Mouse (Mus musculus) neural tube, postnatal 0 days (tissue): Measurements from ENCODE around the gene 4930404N11Rik. TPM values are rescaled to one million over a fixed set of nuclear protein-coding genes. Genes with fewer than 3 reads are reported as not detected.

Source experiments
- microRNA-seq: library from miRNA; unstranded; fragments of <30 nt; microRNA quantifications from one replicate; pipeline ENCODE4, GENCODE M21; 2016
- polyA plus RNA-seq: library from polyadenylated mRNA; unstranded; fragments of >200 nt; fragmentation: Nextera tagmentation; extraction: Ambion mirVana; gene quantifications from 2 replicates; pipeline ENCODE4 v1.2.1, GENCODE M21; 2015

The 4930404N11Rik gene
- 0.60 and 0.76 TPM in 2 replicates for polyA plus RNA-seq

DNA sequence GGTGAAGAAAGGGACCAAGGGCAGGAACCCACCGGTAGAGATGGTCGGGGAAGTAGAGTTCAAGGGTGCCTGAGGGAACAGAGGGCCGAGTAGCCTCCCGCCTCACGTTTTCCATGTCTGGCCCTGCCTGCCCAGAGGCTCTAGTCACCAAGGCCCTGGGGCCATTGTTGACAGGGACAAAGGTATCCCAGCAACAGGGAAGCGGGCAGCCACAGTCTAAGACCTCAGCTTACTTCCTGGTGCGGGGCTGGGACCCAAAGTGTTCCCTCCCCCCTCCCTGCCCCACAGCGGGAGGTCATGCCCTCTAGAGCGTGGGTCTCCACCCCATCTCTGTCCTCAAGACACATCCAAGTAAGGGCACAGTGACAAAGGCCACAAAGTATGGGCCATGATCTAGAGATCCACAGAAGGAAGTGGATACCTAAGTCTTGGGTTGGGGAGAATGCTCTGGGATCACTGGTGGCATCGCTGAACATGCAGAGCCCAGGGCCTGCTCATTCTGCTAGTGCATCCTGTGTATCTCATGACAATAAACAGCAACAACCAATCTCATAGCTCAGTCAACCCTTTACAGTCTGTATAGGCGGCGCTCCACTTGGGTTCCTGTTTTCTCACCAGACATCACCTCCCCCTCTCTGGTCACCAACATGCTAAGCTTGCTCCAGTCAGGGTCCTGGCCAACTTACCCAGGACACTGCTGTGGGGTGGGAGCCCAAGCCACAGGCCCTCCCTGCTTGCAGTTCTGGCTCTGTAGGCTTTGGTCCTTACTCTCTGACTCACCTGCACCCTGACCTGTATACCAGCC is at the start of gene 4930404N11Rik:
Gene 4930404N11Rik (minus strand): TSS at position 145 of the 805 bp plus-strand sequence.

DNA sequence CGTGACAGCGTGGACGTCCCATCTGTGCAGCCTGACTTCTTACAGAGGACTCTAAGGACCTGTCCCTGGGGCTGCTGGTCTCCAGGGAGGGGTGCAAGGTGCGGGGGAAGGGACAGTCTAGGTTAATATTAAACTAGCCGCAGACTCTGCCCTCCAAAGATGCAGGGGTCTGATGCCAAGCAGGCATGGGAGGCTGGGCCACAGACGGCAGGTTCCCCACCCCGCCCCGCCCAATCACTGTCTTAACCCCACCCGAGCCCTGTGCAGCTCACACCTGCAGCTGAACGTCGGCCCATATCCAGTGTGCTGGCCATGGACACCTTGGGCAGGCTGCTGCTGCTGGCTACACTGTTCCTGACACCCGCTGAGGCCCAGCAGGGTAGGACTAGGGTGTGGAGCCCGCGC is 27.2 kb upstream of the 4930404N11Rik start, which contains the start of gene Smim24:
Gene Smim24 (plus strand): TSS at position 271 of the 405 bp plus-strand sequence.

DNA sequence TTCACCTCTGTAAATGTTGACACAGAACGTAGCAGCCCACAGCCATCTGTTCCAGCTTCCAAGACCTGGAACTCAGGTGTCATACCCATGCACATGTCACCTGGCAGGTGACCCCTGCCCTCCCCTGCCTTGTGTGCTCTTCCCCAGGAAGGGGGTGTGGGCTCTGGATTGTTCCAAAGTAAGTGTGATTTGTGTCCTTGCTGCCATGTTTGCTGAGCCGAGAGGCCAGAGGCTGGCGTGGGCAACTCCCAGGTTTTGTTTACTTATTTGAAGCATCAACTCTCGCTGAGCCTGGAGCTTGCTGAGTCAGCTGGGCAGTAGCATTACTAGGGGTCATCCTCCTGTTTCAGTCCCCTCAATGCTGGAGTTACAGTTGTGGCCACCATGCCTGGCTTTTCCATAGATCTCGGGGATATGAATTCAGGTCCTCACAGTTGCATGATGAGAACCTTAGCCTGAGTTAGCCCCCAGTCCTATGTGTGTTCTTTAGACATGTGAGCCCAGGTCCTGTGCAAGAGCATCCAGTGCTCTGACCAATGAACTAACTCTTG is 23.0 kb upstream of the 4930404N11Rik start, which contains the start of gene Gm48552:
Gene Gm48552 (plus strand): TSS at position 501 of the 551 bp plus-strand sequence.

DNA sequence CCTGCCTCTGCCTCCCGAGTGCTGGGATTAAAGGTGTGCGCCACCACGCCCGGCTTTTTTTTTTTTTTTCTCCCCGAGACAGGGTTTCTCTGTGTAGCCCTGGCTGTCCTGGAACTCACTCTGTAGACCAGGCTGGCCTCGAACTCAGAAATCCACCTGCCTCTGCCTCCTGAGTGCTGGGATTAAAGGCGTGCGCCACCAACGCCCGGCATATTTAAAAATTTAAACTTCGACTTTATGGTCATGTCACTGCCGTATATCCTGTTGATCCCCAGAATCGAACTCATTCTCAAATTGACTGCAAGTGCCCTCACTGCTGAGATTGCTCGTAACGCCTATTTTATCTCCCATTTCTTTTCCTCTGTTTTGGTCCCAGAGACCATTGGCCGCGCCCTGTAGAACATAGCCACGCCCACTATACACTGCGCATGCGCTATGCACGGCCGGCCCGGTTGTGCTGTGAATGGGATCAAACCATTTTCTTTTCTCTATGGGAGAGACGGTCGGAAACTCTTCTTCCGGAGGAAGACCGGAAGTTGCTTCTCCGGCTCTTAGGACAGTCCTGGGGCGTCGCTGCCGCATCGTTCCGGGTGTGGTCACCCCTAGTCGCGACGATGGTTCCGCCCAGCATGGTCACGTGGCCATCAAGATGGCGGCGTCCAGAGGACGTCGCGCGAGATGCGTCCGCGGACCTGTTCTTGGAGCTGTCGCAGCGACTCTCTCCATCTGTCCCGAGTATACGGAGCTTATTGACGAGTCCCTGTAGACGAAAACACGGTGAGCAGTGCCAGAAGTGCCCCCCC is 18.4 kb upstream of the 4930404N11Rik start, which contains the start of the genes Dohh and Gm48551:
Gene Dohh (plus strand): TSS at position 627 of the 803 bp plus-strand sequence.
Gene Gm48551 (plus strand): TSS at position 665 of the 803 bp plus-strand sequence.

DNA sequence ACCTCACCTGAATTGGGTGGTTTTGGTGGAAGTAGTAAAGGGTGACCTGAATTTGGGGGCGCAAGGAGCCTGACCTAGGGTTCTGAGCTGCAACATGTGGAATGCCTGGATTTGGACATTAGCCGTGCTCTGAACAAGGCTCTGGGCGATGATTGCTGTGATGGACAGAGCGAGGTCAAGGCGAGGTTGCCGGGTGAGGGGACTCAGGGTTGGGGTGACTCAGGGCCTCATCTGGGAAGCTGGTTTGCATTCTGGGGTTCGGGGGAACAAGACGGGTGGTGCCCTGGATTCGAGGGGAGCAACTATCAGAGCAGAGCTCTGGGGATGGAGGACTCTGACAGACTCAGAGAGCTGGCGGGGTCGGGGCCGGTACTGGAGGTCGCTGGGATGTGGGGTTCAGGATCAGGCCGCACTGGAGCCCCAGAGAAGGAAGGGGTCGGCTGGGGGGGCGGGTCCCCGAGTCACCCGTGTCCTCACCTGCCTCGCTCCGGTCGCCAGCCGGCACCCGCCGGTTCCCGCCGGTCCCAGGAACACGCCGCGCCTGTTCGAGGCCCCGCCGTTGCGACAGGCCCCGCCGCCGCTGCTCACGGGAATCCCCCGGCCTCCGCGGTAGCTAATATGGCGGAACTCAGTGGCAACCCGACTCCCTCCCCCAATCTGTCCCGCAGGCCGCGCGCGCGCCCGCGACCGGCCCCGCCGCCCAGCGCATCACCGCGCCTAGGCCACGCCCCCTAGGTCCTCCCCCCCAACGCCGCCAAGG is 12.4 kb upstream of the 4930404N11Rik start, which contains the start of gene Fzr1:
Gene Fzr1 (minus strand): TSS at position 724 of the 760 bp plus-strand sequence.

DNA sequence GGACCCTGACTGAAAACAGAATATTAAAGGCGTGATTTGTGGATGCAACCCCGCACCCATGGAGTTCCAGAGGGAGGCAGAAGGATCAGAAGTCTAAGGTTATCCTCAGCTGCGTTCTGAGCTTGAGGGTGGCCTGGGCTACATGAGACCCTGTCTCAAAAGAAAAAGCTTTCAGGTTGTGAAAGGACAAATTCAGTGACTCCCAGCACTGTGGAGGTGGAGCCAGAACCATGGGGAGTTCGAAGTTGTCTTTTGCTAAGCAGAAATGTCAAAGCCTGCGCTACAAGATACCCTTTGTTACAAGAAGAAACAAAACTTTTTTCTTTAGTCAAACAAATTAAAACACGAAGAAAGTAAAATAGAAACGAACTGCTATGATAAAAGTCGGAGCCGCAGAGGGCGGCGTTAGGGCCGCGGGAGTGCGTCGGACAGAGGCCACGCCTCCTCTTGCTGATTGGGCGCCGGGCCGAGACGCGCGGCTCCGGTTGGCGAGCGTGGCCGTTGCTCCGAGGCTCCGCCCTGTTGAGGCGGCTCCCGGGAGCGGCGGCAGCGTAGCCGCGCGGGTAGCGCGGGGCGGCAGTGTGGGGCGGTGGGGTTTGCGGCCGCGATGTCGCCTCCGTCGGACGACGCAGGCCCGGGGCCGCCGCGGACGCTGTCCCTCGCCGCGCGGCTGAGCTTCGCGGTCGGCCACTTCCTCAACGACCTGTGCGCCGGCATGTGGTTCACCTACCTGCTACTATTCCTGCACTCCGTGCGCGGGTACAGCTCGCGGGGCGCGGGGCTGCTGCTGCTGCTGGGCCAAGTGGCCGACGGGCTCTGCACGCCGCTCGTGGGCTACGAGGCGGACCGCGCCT is 8.4 kb downstream of the 4930404N11Rik start, which contains the start of gene Mfsd12:
Gene Mfsd12 (plus strand): TSS at position 501 of the 854 bp plus-strand sequence.

DNA sequence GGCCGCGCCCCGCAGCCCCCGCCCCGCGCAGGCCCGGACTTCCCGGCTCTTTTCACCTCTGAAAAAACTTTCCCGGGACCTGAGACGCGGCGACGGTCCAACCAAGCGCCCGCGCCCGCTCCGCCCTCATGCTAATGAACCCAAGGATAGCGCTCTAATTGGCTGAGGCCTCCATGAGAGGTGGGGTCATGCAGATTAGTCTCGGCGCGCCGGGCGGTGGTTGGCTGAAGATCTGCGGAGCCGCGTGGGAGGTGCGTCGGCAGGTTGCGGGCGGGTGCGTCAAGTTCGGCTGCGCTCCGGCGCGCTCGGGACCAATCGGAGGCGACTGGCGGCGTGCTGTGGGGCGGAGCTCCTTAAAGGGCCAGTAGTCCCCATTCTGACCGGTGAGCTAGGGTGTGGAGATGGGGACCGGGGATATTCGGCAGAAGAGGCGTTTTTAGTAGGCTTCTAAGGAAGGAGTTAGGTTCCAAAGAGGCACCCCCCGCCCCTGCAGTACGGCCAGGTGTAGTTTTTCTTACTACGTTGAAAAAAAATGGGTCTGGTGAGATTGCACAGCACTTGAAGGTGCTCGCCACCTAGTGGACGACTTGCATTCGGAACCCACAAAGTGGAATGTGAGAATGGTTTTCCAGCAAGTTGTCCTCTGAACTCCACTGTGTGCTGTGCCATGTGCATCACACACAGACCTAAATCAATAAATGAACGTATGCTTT is 15.1 kb downstream of the 4930404N11Rik start, which contains the start of gene Hmg20b:
Gene Hmg20b (minus strand): TSS at position 130 of the 713 bp plus-strand sequence.

DNA sequence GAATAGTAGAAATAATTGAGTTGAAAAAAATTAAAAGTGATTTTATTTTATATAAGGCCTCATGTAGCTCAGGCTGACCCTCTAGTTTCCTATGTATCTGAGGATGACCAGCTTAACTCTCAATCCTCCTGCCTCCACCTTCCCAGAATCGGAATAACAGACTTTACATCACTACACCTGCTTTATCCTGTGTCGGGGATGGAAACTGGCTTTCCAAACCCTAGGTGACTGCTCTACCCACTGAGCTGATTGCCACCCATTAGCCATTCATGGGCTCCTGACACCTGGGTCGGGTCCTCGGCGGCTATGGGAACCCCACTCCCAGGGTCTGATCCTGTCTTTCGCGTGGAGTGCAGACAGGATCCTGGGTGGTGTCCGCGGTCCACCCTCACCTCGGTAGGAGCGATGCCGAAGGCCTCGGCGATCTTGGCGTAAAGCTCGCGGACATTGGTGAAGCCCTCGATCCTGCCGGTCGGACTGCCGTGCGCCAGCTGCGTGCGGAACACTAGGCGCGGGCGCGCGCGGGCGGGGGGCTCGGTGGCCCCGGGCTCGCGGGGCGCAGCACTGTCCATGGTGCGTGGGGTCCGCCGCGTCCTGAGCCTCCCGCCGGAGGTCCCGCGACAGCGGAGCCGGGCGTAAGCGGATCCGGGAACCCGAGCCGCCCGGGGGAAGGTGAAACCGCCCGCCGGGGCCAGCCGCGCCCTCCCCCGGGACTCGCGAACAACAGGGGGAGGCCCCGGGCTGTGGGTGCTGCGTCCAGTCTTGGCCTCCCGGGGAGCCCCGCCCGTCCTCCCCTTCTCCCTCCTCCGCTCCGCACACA is 22.7 kb downstream of the 4930404N11Rik start, which contains the start of gene Gipc3:
Gene Gipc3 (minus strand): TSS at position 581 of the 820 bp plus-strand sequence.

DNA sequence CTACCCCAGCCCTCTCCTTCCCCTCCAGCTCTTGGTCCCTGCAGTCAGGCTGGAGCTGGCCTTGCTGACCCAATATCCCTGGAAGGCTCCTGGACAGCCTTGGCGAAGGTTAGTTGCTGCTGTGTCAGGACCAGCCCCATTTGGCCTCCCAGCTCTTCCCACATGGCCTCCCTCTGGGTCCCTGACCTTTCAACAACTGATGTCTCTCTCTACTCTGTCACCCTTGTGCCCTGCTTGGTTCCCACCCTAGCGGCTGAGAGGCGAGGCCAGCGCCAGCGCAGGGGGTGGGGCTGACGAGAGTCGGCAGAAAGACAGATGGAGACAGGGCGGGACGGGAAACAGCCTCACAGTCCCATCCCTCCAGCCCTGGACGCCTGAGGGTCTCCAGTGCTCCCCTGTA is 37.2 kb downstream of the 4930404N11Rik start, which contains the start of gene Tbxa2r:
Gene Tbxa2r (plus strand): TSS at position 346 of the 400 bp plus-strand sequence.

DNA sequence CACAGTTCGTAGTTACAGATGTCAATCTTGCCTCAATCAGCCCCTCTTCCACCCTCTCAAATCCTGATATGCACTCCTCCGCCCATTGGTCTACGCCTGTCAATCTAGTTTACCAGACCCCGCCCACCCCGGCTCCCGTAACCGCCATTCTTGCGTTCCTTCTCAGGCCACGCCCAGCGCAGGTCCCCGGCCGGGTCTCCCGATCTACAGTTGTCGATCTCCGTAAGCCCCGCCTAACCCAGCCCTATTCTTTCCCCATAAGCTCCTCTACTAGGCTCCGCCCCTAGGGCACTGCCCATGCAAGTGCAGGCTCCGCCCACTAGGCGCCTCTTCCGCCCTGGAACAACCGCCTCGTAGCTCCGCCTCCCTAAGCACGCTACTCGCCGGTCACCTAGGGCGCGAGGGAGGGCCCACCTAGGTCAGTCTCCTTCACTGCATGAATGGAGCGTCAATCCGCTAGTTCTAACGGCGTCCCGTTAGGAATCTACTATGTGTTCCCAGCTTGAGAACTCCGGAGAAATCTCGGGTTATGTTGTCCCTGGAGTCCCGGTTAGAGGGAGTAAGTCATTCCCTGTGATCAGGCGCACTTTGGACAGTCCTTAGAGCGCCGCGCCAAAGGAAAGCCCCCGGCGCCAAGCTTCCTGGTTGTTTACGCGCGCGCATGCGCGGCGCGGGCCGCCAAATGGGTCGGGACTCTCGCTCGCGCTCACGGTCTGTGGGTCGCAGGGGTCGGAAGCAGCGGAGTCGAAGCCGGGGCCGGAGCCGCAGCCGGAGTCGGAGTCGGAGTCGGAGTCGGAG is 44.9 kb downstream of the 4930404N11Rik start, which contains the start of gene Cactin:
Gene Cactin (plus strand): TSS at position 554 of the 798 bp plus-strand sequence.

Small RNA genes lying within 50 kb of the gene (microRNA-seq; reads per million reads assigned to microRNA genes)
- not detected for gene Mir6913

Other genes starting within 250 kb of the 4930404N11Rik start
- 19.7 and 21.3 TPM in 2 replicates for gene Zbtb7a, start 230.6 kb downstream of the 4930404N11Rik start, polyA plus RNA-seq
- gene Pias4, start 197.9 kb downstream of the 4930404N11Rik start, polyA plus RNA-seq = 34.5 and 40.4 TPM in 2 replicates
- 404 and 449 TPM in 2 replicates for gene Eef2, start 189.2 kb downstream of the 4930404N11Rik start, polyA plus RNA-seq
- 68.4 and 78.4 TPM in 2 replicates for gene Dapk3, start 182.8 kb downstream of the 4930404N11Rik start, polyA plus RNA-seq
- not detected in 2 replicates for gene 4930442H23Rik, start 182.0 kb downstream of the 4930404N11Rik start, polyA plus RNA-seq
- gene Nmrk2, start 163.8 kb downstream of the 4930404N11Rik start, polyA plus RNA-seq = 0.11 and 0.13 TPM in 2 replicates
- 62.1 and 75.8 TPM in 2 replicates for gene Atcay, start 135.0 kb downstream of the 4930404N11Rik start, polyA plus RNA-seq
- gene Zfr2, start 132.7 kb downstream of the 4930404N11Rik start, polyA plus RNA-seq = 24.6 and 28.6 TPM in 2 replicates
- gene Matk, start 112.9 kb downstream of the 4930404N11Rik start, polyA plus RNA-seq = 69.6 and 88.6 TPM in 2 replicates
- gene Mrpl54, start 98.9 kb downstream of the 4930404N11Rik start, polyA plus RNA-seq = 168 and 176 TPM in 2 replicates
- 32.0 and 34.0 TPM in 2 replicates for gene Apba3, start 98.9 kb downstream of the 4930404N11Rik start, polyA plus RNA-seq
- 1.5 and 2.4 TPM in 2 replicates for gene Tjp3, start 74.2 kb downstream of the 4930404N11Rik start, polyA plus RNA-seq
- 101 and 122 TPM in 2 replicates for gene Pip5k1c, start 72.9 kb downstream of the 4930404N11Rik start, polyA plus RNA-seq
- 18.8 and 20.8 TPM in 2 replicates for gene Cactin, start 44.7 kb downstream of the 4930404N11Rik start, polyA plus RNA-seq
- gene Tbxa2r, start 37.1 kb downstream of the 4930404N11Rik start, polyA plus RNA-seq = 5.2 and 5.5 TPM in 2 replicates
- 0.06 TPM in 1 of 2 replicates, not detected in the other for gene Gipc3, start 22.6 kb downstream of the 4930404N11Rik start, polyA plus RNA-seq
- 31.7 and 34.0 TPM in 2 replicates for gene Hmg20b, start 15.3 kb downstream of the 4930404N11Rik start, polyA plus RNA-seq
- gene Mfsd12, start 8.3 kb downstream of the 4930404N11Rik start, polyA plus RNA-seq = 19.8 and 21.9 TPM in 2 replicates
- gene Fzr1, start 12.7 kb upstream of the 4930404N11Rik start, polyA plus RNA-seq = 137 and 142 TPM in 2 replicates
- gene Dohh, start 18.6 kb upstream of the 4930404N11Rik start, polyA plus RNA-seq = 115 and 127 TPM in 2 replicates
- gene Gm48551, start 18.6 kb upstream of the 4930404N11Rik start, polyA plus RNA-seq = 6.0 and 6.2 TPM in 2 replicates
- gene Gm48552, start 23.2 kb upstream of the 4930404N11Rik start, polyA plus RNA-seq = 2.0 and 3.0 TPM in 2 replicates
- 1.8 and 2.3 TPM in 2 replicates for gene Smim24, start 27.2 kb upstream of the 4930404N11Rik start, polyA plus RNA-seq
- gene Nfic, start 89.8 kb upstream of the 4930404N11Rik start, polyA plus RNA-seq = 51.8 and 53.5 TPM in 2 replicates
- gene Celf5, start 116.9 kb upstream of the 4930404N11Rik start, polyA plus RNA-seq = 40.7 and 46.8 TPM in 2 replicates
- 59.5 and 68.2 TPM in 2 replicates for gene Ncln, start 130.6 kb upstream of the 4930404N11Rik start, polyA plus RNA-seq
- gene S1pr4, start 134.3 kb upstream of the 4930404N11Rik start, polyA plus RNA-seq = 0.68 and 0.72 TPM in 2 replicates
- 1.8 and 1.9 TPM in 2 replicates for gene Gna15, start 158.4 kb upstream of the 4930404N11Rik start, polyA plus RNA-seq
- 103 and 114 TPM in 2 replicates for gene Gna11, start 179.4 kb upstream of the 4930404N11Rik start, polyA plus RNA-seq
- gene Aes, start 193.7 kb upstream of the 4930404N11Rik start, polyA plus RNA-seq = 842 and 942 TPM in 2 replicates
- 51.9 and 57.1 TPM in 2 replicates for gene Tle2, start 208.7 kb upstream of the 4930404N11Rik start, polyA plus RNA-seq
- 6.1 and 6.8 TPM in 2 replicates for gene Tle6, start 235.3 kb upstream of the 4930404N11Rik start, polyA plus RNA-seq
- 0.46 and 1.4 TPM in 2 replicates for gene BC025920, start 240.5 kb upstream of the 4930404N11Rik start, polyA plus RNA-seq